Mouse (Mus musculus): ENCODE measurements at regions not wholly inside any gene's neighbourhood (a gene's known extent, or its start where the extent isn't known, plus 50 kb on each side); places are given as distances from the start of the nearest gene placed in this dataset.

GRCm38 (mm10) chr12:112235841-112236240 lies 89.8 kb downstream of the Kif26a start:
- no peak for DNase-seq

- DNase-seq, result no peak
Observed at GRCm38 (mm10) chr12:112237061-112237490, 91.1 kb downstream of the Kif26a start.

- no peak for DNase-seq
Observed at GRCm38 (mm10) chr12:112238834-112239233, 92.8 kb downstream of the Kif26a start.

GRCm38 (mm10) chr12:112241740-112242171 lies 95.7 kb downstream of the Kif26a start:
- no peak for DNase-seq

GRCm38 (mm10) chr12:112243231-112243630 lies 97.2 kb downstream of the Kif26a start:
- DNase-seq, result no peak

GRCm38 (mm10) chr12:112250894-112251293 lies 104.9 kb downstream of the Kif26a start:
- DNase-seq, result no peak

- no peak for DNase-seq
Observed at GRCm38 (mm10) chr12:112253461-112253860, 107.5 kb downstream of the Kif26a start.

GRCm38 (mm10) chr12:112255223-112255622 lies 109.2 kb downstream of the Kif26a start:
- no peak for DNase-seq

GRCm38 (mm10) chr12:112257691-112258090 lies 111.7 kb downstream of the Kif26a start:
- DNase-seq, result no peak

GRCm38 (mm10) chr12:112263283-112264056 lies 117.5 kb downstream of the Kif26a start:
- DNase-seq, result peak; percentile 79 to 84

GRCm38 (mm10) chr12:112264201-112264600 lies 118.2 kb downstream of the Kif26a start:
- DNase-seq, result no peak

- no peak for DNase-seq
Observed at GRCm38 (mm10) chr12:112265289-112265969, 119.4 kb downstream of the Kif26a start.

- no peak for DNase-seq
Observed at GRCm38 (mm10) chr12:112274026-112274425, 128.0 kb downstream of the Kif26a start.

- no peak for DNase-seq
Observed at GRCm38 (mm10) chr12:112274756-112275155, 128.7 kb downstream of the Kif26a start.

GRCm38 (mm10) chr12:112276651-112277050 lies 130.6 kb downstream of the Kif26a start:
- DNase-seq, result no peak

- DNase-seq, result no peak
Observed at GRCm38 (mm10) chr12:112277511-112277910, 131.5 kb downstream of the Kif26a start.

- DNase-seq, result no peak
Observed at GRCm38 (mm10) chr12:112285096-112285495, 139.1 kb downstream of the Kif26a start.

- DNase-seq, result no peak
Observed at GRCm38 (mm10) chr12:112288786-112289185, 142.8 kb downstream of the Kif26a start.

- DNase-seq, result peak; percentile 25 to 27
Observed at GRCm38 (mm10) chr12:112290299-112290698, 144.3 kb downstream of the Kif26a start.

- no peak for DNase-seq
Observed at GRCm38 (mm10) chr12:112291748-112292561, 145.9 kb downstream of the Kif26a start.

- DNase-seq, result no peak
Observed at GRCm38 (mm10) chr12:112293105-112293504, 147.1 kb downstream of the Kif26a start.

GRCm38 (mm10) chr12:112295337-112295941 lies 149.4 kb downstream of the Kif26a start:
- DNase-seq, result no peak

GRCm38 (mm10) chr12:112298521-112298920 lies 152.5 kb downstream of the Kif26a start:
- no peak for DNase-seq

Measured in cerebellum, postnatal 36 days (tissue).